Mouse (Mus musculus): ENCODE data around the gene Tmc6. TPM values are rescaled to one million over a fixed set of nuclear protein-coding genes. Genes with fewer than 3 reads are reported as not detected.
A peak's percentile ranks its signal among the peaks of the same experiment; 100 is the strongest.

Gene Tmc6
- total RNA-seq, 1 experiment = 36.0 TPM

GRCm38 (mm10) chr11:117764319-117764718 lies 17.7 kb downstream of the Tmc6 start:
- no peak for TF ChIP-seq HCFC1 (IDR thresholded peaks at IDR 0.05; ENCODE audit: borderline replicate concordance, insufficient read depth, low read length)
- TF ChIP-seq MAFK (IDR thresholded peaks at IDR 0.05; ENCODE audit: insufficient read depth, low read depth, low read length) = no peak
- TF ChIP-seq CHD2 (IDR thresholded peaks at IDR 0.05; ENCODE audit: low read depth, low read length) = no peak
- no peak for TF ChIP-seq ZNF384 (IDR thresholded peaks at IDR 0.05; ENCODE audit: low read depth, low read length)
- no peak for TF ChIP-seq ZC3H11A (IDR thresholded peaks at IDR 0.05; ENCODE audit: borderline replicate concordance, low read depth, low read length)
- H3K36me3 ChIP-seq (ENCODE audit: control insufficient read depth, insufficient read depth, low read length, poor library complexity, severe bottlenecking) = peaks cover 26% of the 10 kb centered on the region; the same call in 1 of the 2 replicates
- in situ Hi-C loops (cut with MboI; ENCODE audit: low sequenced_read_pairs in 2 of 2, unreplicated experiment in 2 of 2) = no loop called here

DNA sequence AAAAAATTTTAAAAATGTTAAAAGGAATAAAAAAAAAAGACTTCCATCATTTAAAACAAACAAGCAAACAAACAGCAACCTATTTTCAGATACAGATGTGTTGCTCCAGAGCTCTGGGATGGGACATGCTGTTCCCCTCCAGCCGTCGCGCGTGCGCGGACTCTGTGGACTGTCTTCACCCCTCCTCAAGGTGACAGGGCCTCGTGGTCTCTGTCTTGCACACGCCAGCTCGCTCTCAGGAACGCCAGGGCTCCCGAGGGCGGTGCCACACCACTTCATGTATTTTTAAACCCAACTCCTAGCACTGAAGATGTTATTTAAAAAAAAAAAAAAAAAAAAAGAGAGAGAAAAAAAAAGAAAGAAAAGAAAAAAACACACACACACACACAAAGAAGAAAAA lies 19.8 kb downstream of the Tmc6 start:
- H3K4me3 ChIP-seq (ENCODE audit: insufficient read depth in 1 of 2, low read depth in 1 of 2, low read length in 2 of 2, poor library complexity in 1 of 2, severe bottlenecking in 1 of 2) = no peak overlapping the region
- DNase-seq (ENCODE audit: low read depth, low spot score) = no peak
- no peaks in the 10 kb centered on the region for H3K9me3 ChIP-seq (ENCODE audit: control insufficient read depth, insufficient read depth, low read depth, low read length)
- H3K27ac ChIP-seq (ENCODE audit: insufficient read depth, low read depth, low read length, poor library complexity, severe bottlenecking) = no peak overlapping the region
- no peak overlapping the region for H3K9ac ChIP-seq (ENCODE audit: insufficient read depth, low read depth, low read length, poor library complexity, severe bottlenecking)
- peaks cover 38% of the 10 kb centered on the region for H3K36me3 ChIP-seq (ENCODE audit: control insufficient read depth, insufficient read depth, low read length, poor library complexity, severe bottlenecking)
- TF ChIP-seq HCFC1 (IDR thresholded peaks at IDR 0.05; ENCODE audit: borderline replicate concordance, insufficient read depth, low read length) = no peak
- peak; percentile 62 for TF ChIP-seq ZNF384 (IDR thresholded peaks at IDR 0.05; ENCODE audit: low read depth, low read length)
- in situ Hi-C loops (cut with MboI; ENCODE audit: low sequenced_read_pairs in 2 of 2, unreplicated experiment in 2 of 2) = no loop called here
- peaks cover 3 to 19% of the 10 kb centered on the region in 2 experiments; a peak in 2 of 4 replicates for H3K4me1 ChIP-seq (ENCODE audit: control insufficient read depth in 2 of 2, insufficient read depth in 2 of 2, low read length in 2 of 2, poor library complexity in 1 of 2)

More at GRCm38 (mm10) chr11:117764319-117764718, 17.7 kb downstream of the Tmc6 start:
- no peaks in the 10 kb centered on the region for H3K9me3 ChIP-seq (ENCODE audit: control insufficient read depth, insufficient read depth, low read depth, low read length)
- no peak for DNase-seq (ENCODE audit: low read depth, low spot score)
- H3K27ac ChIP-seq (ENCODE audit: insufficient read depth, low read depth, low read length, poor library complexity, severe bottlenecking) = no peak overlapping the region
- H3K9ac ChIP-seq (ENCODE audit: insufficient read depth, low read depth, low read length, poor library complexity, severe bottlenecking) = no peak overlapping the region
- peaks cover 5 to 27% of the 10 kb centered on the region in 2 experiments; a peak in 3 of 4 replicates for H3K4me1 ChIP-seq (ENCODE audit: control insufficient read depth in 2 of 2, insufficient read depth in 2 of 2, low read length in 2 of 2, poor library complexity in 1 of 2)
- no peak overlapping the region for H3K4me3 ChIP-seq (ENCODE audit: insufficient read depth in 1 of 2, low read depth in 1 of 2, low read length in 2 of 2, poor library complexity in 1 of 2, severe bottlenecking in 1 of 2)

DNA sequence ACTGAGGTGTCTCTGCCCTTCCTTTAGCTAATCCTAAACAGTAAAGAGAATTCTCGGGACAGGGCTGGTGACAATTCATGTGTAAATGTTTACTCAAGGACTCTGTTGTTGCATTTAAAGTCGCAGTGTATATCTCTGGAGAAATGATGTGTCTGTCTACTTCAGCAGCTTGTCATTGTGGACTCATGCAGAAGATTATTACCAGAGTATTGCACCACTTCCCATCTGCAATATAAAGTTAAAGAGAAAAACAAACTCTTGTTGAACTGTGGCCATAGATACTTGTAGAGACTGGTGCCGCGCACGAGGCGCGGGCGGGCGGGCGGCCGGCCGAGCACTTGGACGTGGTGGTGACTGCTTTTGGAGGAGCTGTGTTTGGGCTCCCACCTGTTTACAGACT lies 20.2 kb downstream of the Tmc6 start:
- in situ Hi-C loops (cut with MboI; ENCODE audit: low sequenced_read_pairs in 2 of 2, unreplicated experiment in 2 of 2) = no loop called here
- Histone ChIP-seq H3K4me1 (ENCODE audit: control insufficient read depth in 2 of 2, insufficient read depth in 2 of 2, low read length in 2 of 2, poor library complexity in 1 of 2) (peaks cover 3 to 19% of the 10 kb centered on the region in 2 experiments; a peak in 2 of 4 replicates), H3K4me3 (ENCODE audit: insufficient read depth in 1 of 2, low read depth in 1 of 2, low read length in 2 of 2, poor library complexity in 1 of 2, severe bottlenecking in 1 of 2) (no peak overlapping the region), H3K9me3 (ENCODE audit: control insufficient read depth, insufficient read depth, low read depth, low read length) (no peaks in the 10 kb centered on the region), H3K27ac (ENCODE audit: insufficient read depth, low read depth, low read length, poor library complexity, severe bottlenecking) (no peak overlapping the region), H3K9ac (ENCODE audit: insufficient read depth, low read depth, low read length, poor library complexity, severe bottlenecking) (no peak overlapping the region), H3K36me3 (ENCODE audit: control insufficient read depth, insufficient read depth, low read length, poor library complexity, severe bottlenecking) (peaks cover 38% of the 10 kb centered on the region)
- DNase-seq (ENCODE audit: low read depth, low spot score) = no peak
- TF ChIP-seq CHD2 (IDR thresholded peaks at IDR 0.05; ENCODE audit: low read depth, low read length) (no peak), MAFK (IDR thresholded peaks at IDR 0.05; ENCODE audit: insufficient read depth, low read depth, low read length) (no peak), ZC3H11A (IDR thresholded peaks at IDR 0.05; ENCODE audit: borderline replicate concordance, low read depth, low read length) (no peak), HCFC1 (IDR thresholded peaks at IDR 0.05; ENCODE audit: borderline replicate concordance, insufficient read depth, low read length) (no peak), ZNF384 (IDR thresholded peaks at IDR 0.05; ENCODE audit: low read depth, low read length) (no peak)

GRCm38 (mm10) chr11:117760374-117761119 lies 21.5 kb downstream of the Tmc6 start:
- peaks cover 3 to 17% of the 10 kb centered on the region in 2 experiments; a peak in 2 of 4 replicates for H3K4me1 ChIP-seq (ENCODE audit: control insufficient read depth in 2 of 2, insufficient read depth in 2 of 2, low read length in 2 of 2, poor library complexity in 1 of 2)
- H3K9ac ChIP-seq (ENCODE audit: insufficient read depth, low read depth, low read length, poor library complexity, severe bottlenecking) = no peak overlapping the region
- in situ Hi-C loops (cut with MboI; ENCODE audit: low sequenced_read_pairs in 2 of 2, unreplicated experiment in 2 of 2) = no loop called here
- no peak for DNase-seq (ENCODE audit: low read depth, low spot score)
- peak overlapping the region; percentile 22 to 24; a peak in 2 of 4 replicates for H3K4me3 ChIP-seq (ENCODE audit: insufficient read depth in 1 of 2, low read depth in 1 of 2, low read length in 2 of 2, poor library complexity in 1 of 2, severe bottlenecking in 1 of 2)
- TF ChIP-seq CHD2 (IDR thresholded peaks at IDR 0.05; ENCODE audit: low read depth, low read length) (no peak), HCFC1 (IDR thresholded peaks at IDR 0.05; ENCODE audit: borderline replicate concordance, insufficient read depth, low read length) (no peak), ZNF384 (IDR thresholded peaks at IDR 0.05; ENCODE audit: low read depth, low read length) (no peak), ZC3H11A (IDR thresholded peaks at IDR 0.05; ENCODE audit: borderline replicate concordance, low read depth, low read length) (no peak), MAFK (IDR thresholded peaks at IDR 0.05; ENCODE audit: insufficient read depth, low read depth, low read length) (no peak)
- H3K27ac ChIP-seq (ENCODE audit: insufficient read depth, low read depth, low read length, poor library complexity, severe bottlenecking) = no peak overlapping the region
- H3K9me3 ChIP-seq (ENCODE audit: control insufficient read depth, insufficient read depth, low read depth, low read length) = no peaks in the 10 kb centered on the region
- H3K36me3 ChIP-seq (ENCODE audit: control insufficient read depth, insufficient read depth, low read length, poor library complexity, severe bottlenecking) = peaks cover 33% of the 10 kb centered on the region

Measured in ES-E14 (cell line).